Mouse (Mus musculus): Measurements from ENCODE around the gene Mgat4a. TPM values are rescaled to one million over a fixed set of nuclear protein-coding genes. Genes with fewer than 3 reads are reported as not detected.
A peak's percentile ranks its signal among the peaks of the same experiment; 100 is the strongest.

Gene Mgat4a
- total RNA-seq (2021) = 10 to 100 TPM; 26.7 to 26.8 TPM
- long read RNA-seq, experiment 1, partial matches to known transcripts = 0 of 3 reads
- long read RNA-seq, experiment 1, other reads (novel, unspliced or antisense) = 3 of 3 reads
- long read RNA-seq, experiment 2, partial matches to known transcripts = 1 of 4 reads
- long read RNA-seq, experiment 2, other reads (novel, unspliced or antisense) = 3 of 4 reads

GRCm38 (mm10) chr1:37540810-37541658 is at the start of gene Mgat4a:
Gene Mgat4a (minus strand): TSS chr1:37541016.
- DNase-seq (ENCODE audit: low spot score in 2 of 2) = peak; percentile 88 to 93

DNA sequence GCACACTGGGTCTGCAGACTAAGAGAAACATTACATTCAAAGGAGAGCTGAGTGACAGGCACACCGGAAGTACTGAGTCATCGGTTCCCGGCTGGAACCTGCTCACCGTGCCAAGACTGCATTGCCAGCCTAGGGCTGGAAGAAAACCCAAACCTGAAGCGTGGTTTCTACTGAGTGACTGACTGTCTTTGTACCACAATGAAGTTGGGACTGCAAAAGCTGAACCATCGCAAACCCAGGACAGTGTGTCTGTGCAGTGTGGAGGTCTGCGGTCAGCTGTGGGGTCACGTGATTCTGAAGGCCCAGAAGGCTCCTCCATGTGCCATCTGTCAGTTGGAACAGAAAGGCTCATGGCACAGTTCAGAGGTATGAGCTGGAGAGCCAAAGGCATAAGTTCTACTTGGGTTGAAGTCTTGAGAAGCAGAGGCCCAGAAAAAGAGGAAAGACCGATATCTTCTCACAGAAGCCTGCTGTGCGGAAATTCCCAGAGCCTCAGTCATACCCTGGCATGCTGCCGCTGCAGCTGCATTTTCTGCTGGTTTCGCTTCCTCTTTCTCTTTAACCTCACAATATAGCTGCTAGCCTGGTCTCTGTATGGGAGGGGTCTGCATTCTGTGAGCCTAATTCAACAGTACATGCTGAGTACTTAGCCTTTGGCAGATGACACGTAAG is 45.1 kb upstream of the Mgat4a start:
- DNase-seq (ENCODE audit: low spot score in 2 of 2) = peak; percentile 43 to 67

- DNase-seq (ENCODE audit: low spot score in 2 of 2) = no peak
These were observed 43.1 kb upstream of the Mgat4a start for GRCm38 (mm10) chr1:37583795-37584464.

- DNase-seq (ENCODE audit: low spot score in 2 of 2) = no peak
These were observed 42.4 kb upstream of the Mgat4a start for GRCm38 (mm10) chr1:37583167-37583566.

DNA sequence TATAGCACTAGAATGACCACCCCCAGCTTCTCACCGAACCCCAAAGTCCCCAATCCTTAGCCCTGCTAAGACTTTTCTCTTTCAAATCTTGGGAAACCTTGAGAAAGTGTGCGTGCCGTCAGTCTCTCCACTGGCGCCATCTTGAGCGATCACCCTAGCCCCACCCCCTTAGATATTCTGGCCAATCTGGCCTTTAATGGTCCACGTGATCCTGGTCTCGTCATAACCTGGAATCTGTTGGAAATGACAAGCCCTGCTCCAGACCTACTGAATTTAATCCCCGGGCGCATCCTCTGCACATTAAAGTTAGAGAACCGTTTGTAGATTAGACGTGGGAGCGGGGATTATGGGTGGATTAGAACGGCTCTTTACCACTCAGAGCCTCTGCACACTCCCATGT is 38.9 kb upstream of the Mgat4a start:
- DNase-seq (ENCODE audit: low spot score in 2 of 2) = no peak

- DNase-seq (ENCODE audit: low spot score in 2 of 2) = no peak
These were observed 31.9 kb upstream of the Mgat4a start for GRCm38 (mm10) chr1:37572528-37573272.

GRCm38 (mm10) chr1:37568379-37568778 is 27.6 kb upstream of the Mgat4a start:
- DNase-seq (ENCODE audit: low spot score in 2 of 2) = no peak

- DNase-seq (ENCODE audit: low spot score in 2 of 2) = no peak
These were observed 25.9 kb upstream of the Mgat4a start for GRCm38 (mm10) chr1:37566754-37567153.

- DNase-seq (ENCODE audit: low spot score in 2 of 2) = no peak
These were observed 25.5 kb upstream of the Mgat4a start for GRCm38 (mm10) chr1:37566344-37566743.

GRCm38 (mm10) chr1:37565396-37565795 is 24.6 kb upstream of the Mgat4a start:
- DNase-seq (ENCODE audit: low spot score in 2 of 2) = peak in 1 of 2 experiments; percentile 25

DNA sequence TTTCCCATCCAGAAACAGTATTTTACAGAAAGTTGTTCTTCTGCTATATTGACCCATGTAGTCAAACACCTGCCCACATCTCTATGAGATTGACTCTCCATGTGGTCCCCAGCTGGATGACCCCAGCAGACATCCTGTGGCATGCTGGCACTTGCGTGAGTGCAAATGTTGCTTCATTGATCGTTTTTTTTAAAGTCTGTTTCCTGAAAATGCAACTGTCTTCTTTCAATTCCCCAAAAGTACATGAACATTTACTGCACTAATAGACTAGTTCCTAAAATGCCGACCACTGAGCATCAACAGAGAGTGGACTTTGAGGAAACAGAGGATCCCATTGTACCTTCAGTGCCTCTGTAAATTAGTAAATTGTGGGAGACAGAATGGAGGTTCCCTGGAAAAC is 21.1 kb upstream of the Mgat4a start:
- DNase-seq (ENCODE audit: low spot score in 2 of 2) = no peak

- DNase-seq (ENCODE audit: low spot score in 2 of 2) = no peak
These were observed 19.5 kb upstream of the Mgat4a start for GRCm38 (mm10) chr1:37560356-37560755.

DNA sequence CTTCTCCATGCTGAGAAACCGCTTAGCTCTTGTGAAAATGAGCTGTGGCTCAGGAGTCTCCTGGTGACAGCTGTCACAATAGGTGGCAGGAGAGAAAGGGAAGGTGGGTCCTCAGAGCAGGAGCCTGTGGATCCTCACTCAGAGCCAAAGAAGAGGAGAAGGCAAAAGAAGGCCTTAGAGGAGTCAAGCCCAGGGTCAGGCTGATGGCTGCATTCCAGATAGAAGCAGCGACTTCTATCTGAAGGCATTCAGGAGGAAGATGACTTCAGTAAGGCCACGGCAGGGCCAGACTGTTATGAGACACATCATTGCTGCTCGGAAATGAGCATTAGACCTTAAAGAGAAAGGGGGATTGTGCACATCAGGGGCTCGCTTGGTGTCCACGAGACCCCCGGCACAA is 11.2 kb upstream of the Mgat4a start:
- DNase-seq (ENCODE audit: low spot score in 2 of 2) = no peak

- DNase-seq (ENCODE audit: low spot score in 2 of 2) = no peak
These were observed 8.7 kb upstream of the Mgat4a start for GRCm38 (mm10) chr1:37549501-37549900.

DNA sequence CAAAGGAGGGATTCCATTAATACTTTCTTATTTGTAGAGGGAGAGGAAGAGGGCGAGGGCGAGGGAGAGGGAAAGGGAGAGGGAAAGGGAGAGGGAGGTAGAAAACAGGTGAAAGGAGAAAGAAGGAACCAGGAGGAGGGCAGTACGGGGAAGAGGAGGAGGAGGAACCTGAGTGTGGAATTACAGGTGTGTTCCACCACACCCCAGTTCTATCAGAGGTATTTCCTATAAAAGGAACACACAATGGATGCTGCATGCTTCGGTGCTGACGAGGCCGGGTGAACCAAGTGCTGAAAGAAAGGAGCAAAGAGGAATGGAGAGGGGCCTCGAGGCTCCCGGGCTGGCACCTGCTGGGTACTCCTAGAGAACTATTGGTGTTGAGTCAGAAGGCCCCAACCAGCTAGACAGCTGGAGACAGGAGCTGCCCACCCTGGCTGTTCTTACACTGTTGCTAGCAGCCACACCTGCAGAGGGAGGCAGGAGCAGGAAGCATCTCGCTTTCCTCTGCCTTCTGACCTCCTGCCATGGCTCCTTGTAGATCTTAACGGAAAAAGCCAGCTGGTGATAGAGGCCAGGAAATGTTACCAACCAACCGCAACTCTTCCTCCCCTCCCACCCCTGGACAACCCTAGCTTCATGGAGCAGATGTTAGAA is 5.7 kb upstream of the Mgat4a start:
- no peak for DNase-seq (ENCODE audit: low spot score in 2 of 2)

- DNase-seq (ENCODE audit: low spot score in 2 of 2) = no peak
These were observed 3.4 kb upstream of the Mgat4a start for GRCm38 (mm10) chr1:37544251-37544650.

DNA sequence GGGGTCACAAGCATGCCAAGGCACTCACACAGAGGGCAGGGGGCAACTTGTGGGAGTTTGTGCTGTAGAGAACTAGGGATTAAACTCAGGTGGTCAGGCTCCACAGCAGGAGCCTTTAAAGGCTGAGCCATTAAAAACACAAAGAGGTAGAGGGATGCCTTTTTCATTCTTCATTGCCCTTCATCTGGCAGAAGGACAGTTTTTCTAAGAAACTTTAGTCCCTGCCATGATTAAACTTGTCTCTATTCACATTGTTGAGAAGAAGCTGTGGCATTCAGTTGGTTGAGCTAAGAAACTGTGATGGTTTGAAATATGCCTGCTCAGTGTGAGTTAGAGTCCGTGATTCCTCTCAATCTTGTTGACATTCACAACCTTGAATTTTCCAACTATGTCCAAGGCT is 2.2 kb upstream of the Mgat4a start:
- no peak for DNase-seq (ENCODE audit: low spot score in 2 of 2)

DNA sequence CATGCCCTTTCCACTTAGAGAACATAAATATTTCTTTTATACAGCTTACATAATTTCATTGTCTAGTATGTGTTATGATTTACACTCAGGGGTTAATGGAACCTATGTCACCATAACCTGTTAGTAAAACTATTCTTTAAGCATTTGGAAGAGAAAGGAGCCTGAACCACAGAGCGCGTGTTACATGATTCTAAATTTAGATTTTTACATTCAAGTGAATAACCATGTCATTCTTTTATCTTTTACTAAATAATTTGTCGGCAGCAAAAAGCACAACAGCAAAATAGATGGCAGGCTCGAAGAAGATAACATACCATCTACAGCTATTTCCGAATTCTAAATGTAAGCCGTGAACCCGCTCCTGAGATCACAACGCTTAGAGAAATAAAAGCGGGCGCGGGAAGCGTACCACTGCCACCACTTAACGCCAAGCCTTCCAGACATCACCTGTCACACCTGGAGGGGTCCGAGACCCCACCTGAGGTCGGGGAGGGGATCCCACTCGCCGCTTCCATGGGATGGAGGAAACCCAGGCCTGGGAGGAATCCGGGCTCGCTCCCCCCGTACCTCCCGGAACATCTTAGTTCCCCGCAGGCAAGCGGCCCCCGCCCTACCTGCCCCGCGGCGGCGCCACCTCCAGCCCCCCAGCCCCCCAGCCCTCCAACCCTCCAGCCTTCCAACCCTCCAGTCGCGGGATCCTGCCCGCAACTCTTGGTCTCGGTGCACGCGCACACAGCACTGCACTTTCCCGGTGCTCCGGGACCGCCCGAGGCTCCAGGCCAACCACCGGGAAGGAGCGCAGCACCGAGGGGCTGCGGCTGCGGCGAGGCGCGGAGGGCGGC is 627 bp downstream of the Mgat4a start:
- DNase-seq (ENCODE audit: low spot score in 2 of 2) = no peak

GRCm38 (mm10) chr1:37534532-37535108 is 6.2 kb downstream of the Mgat4a start:
- DNase-seq (ENCODE audit: low spot score in 2 of 2) = no peak

All from layer of hippocampus, postnatal 14 days (tissue).